Mouse (Mus musculus): ENCODE data around the gene Nin.

DNA sequence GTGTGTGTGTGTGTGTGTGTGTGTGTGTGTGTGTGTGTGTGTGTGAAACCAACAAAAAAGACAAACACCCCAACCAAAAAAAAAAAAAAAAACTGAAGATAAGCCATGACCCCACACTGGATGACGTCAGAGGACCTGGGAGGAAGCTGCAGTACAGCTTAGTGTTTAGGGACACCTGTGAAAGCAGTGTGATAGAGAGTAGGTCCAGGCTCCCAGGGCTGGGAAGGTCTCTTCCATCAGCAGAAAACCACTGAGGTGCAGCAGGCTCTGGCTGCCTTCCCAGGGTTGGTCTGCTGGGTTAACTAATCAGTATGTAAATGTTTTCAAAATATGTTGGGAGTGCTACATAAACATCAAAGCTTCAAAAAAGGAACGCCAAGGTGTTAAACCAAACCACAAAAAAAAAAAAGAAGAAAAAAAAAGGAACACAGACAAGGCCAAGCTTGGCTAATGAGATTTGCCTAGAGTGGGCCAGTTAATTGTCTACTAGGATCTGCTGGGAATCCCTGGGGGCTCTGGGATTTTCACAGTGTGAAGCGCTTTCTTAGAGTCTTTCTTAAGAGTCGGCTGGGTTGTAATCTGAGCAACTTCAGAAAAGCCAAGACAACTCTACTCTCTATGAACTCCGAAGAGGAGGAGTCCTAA, 8.6 kb downstream of the Nin start:
- no peak for TF ChIP-seq CTCF (IDR thresholded peaks at IDR 0.05; ENCODE audit: extremely low read depth, insufficient read depth, insufficient read length, insufficient replicate concordance)
- no peak for TF ChIP-seq POLR2A (IDR thresholded peaks at IDR 0.05; ENCODE audit: low read depth, low read length)

Data from spleen, adult 2 months (tissue).